Mouse (Mus musculus): ENCODE measurements around the gene Slc37a1. TPM values are rescaled to one million over a fixed set of nuclear protein-coding genes. Genes with fewer than 3 reads are reported as not detected.

The Slc37a1 gene
- polyA plus RNA-seq, 1 experiment from 2014 or later, result 12.9 TPM

DNA sequence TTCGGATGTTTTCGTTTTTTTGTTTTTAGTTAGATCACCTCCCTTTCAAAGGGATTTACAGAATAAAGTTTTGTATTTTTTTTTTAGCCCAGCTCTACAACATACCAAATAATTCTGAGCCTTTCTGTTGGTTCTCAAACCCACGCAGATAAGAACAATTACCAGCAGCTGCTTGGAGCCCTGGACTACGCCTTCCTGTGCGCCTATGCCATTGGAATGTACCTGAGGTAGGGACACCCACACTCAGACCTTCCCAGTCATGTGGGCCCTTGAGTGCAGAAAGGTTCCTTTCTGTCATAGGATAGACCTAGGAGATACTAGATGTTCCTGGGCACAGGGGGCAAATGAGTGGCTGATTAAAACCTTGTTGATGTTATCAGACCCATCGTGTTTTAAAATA lies 29.4 kb downstream of the Slc37a1 start:
- Histone ChIP-seq H3K4me2 (ENCODE audit: low read length) (no peak overlapping the region), H3K9me3 (replicated peaks; ENCODE audit: control insufficient read depth, low read length, poor library complexity, severe bottlenecking) (no peaks in the 10 kb centered on the region), H3K4me3 (ENCODE audit: low read depth, low read length) (no peak overlapping the region), H3K9ac (ENCODE audit: low read depth, low read length) (no peak overlapping the region), H3K27me3 (ENCODE audit: control insufficient read depth, insufficient read depth, low read depth, low read length) (no peaks in the 10 kb centered on the region), H3K36me3 (ENCODE audit: control insufficient read depth, insufficient read depth, low read length) (peaks cover 4% of the 10 kb centered on the region; the same call in 1 of the 2 replicates), H3K4me1 (ENCODE audit: control insufficient read depth, insufficient read depth, low read length) (no peaks in the 10 kb centered on the region), H3K27ac (ENCODE audit: low read length) (no peak overlapping the region)
- ATAC-seq, result no peak
- 78% methylated on average over 6 of the region's 6 CpGs for WGBS

- WGBS, result 93% methylated on average over 3 of the region's 3 CpGs
- no peak overlapping the region for H3K27ac ChIP-seq (ENCODE audit: low read length)
- no peak overlapping the region for H3K9ac ChIP-seq (ENCODE audit: low read depth, low read length)
- no peak for ATAC-seq
- H3K4me2 ChIP-seq (ENCODE audit: low read length), result no peak overlapping the region
- H3K27me3 ChIP-seq (ENCODE audit: control insufficient read depth, insufficient read depth, low read depth, low read length), result no peaks in the 10 kb centered on the region
- H3K4me3 ChIP-seq (ENCODE audit: low read depth, low read length), result no peak overlapping the region
- no peaks in the 10 kb centered on the region for H3K4me1 ChIP-seq (ENCODE audit: control insufficient read depth, insufficient read depth, low read length)
- H3K36me3 ChIP-seq (ENCODE audit: control insufficient read depth, insufficient read depth, low read length), result peaks cover 4% of the 10 kb centered on the region; the same call in 1 of the 2 replicates
- no peaks in the 10 kb centered on the region for H3K9me3 ChIP-seq (replicated peaks; ENCODE audit: control insufficient read depth, low read length, poor library complexity, severe bottlenecking)
These were observed 30.4 kb downstream of the Slc37a1 start for GRCm38 (mm10) chr17:31316998-31317397.

GRCm38 (mm10) chr17:31317521-31318272 lies 31.1 kb downstream of the Slc37a1 start:
- Histone ChIP-seq H3K36me3 (ENCODE audit: control insufficient read depth, insufficient read depth, low read length) (peaks cover 4% of the 10 kb centered on the region; the same call in 1 of the 2 replicates), H3K27ac (ENCODE audit: low read length) (no peak overlapping the region), H3K27me3 (ENCODE audit: control insufficient read depth, insufficient read depth, low read depth, low read length) (no peaks in the 10 kb centered on the region), H3K4me3 (ENCODE audit: low read depth, low read length) (no peak overlapping the region), H3K4me1 (ENCODE audit: control insufficient read depth, insufficient read depth, low read length) (no peaks in the 10 kb centered on the region), H3K9ac (ENCODE audit: low read depth, low read length) (no peak overlapping the region), H3K9me3 (replicated peaks; ENCODE audit: control insufficient read depth, low read length, poor library complexity, severe bottlenecking) (no peaks in the 10 kb centered on the region), H3K4me2 (ENCODE audit: low read length) (no peak overlapping the region)
- WGBS, result 46% methylated on average over 22 of the region's 22 CpGs
- ATAC-seq, result no peak

DNA sequence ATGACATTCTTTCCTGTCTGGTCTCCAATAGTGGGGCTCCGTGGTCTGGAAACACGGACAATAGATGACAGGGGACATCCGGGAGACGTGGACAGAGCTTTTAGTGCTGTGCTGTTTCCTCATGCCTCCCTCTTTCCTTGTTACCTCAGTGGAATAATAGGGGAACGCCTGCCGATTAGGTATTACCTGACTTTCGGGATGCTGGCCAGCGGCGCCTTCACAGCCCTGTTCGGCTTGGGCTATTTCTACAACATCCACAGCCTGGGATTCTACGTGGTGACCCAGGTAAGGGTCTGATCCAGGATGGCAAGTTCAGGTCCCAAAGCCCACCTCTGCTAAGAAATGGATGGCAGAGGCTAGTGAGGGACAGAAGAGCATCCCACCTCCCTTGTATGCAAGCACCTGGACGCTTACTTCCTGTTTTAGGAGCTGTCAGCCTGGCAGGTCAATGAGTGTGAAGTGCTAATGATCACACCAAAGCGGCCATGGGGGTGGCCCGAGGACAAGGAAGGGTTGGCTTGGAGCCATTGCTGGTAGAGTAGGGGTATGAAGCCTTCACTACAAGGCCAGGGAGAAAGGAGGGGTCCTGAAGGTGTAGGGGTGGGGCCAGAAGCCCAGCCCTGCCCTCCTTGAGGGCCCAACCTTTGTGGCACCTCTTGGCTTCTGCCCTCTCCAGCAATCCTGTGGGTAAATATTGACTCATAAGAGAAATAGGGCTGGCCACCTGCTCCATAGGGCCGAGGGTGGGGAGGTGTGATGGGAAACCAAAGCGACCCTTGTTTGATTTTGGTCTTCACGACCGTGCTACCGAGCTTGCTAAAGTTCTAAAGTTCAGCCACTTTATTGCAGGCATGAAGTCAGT lies 32.5 kb downstream of the Slc37a1 start:
- Histone ChIP-seq H3K4me3 (ENCODE audit: low read depth, low read length) (no peak overlapping the region), H3K4me2 (ENCODE audit: low read length) (no peak overlapping the region), H3K4me1 (ENCODE audit: control insufficient read depth, insufficient read depth, low read length) (no peaks in the 10 kb centered on the region), H3K36me3 (ENCODE audit: control insufficient read depth, insufficient read depth, low read length) (peaks cover 4% of the 10 kb centered on the region; the same call in 1 of the 2 replicates), H3K9ac (ENCODE audit: low read depth, low read length) (no peak overlapping the region), H3K27ac (ENCODE audit: low read length) (no peak overlapping the region), H3K9me3 (replicated peaks; ENCODE audit: control insufficient read depth, low read length, poor library complexity, severe bottlenecking) (no peaks in the 10 kb centered on the region), H3K27me3 (ENCODE audit: control insufficient read depth, insufficient read depth, low read depth, low read length) (no peaks in the 10 kb centered on the region)
- ATAC-seq, result no peak
- WGBS, result 90% methylated on average over 19 of the region's 19 CpGs

DNA sequence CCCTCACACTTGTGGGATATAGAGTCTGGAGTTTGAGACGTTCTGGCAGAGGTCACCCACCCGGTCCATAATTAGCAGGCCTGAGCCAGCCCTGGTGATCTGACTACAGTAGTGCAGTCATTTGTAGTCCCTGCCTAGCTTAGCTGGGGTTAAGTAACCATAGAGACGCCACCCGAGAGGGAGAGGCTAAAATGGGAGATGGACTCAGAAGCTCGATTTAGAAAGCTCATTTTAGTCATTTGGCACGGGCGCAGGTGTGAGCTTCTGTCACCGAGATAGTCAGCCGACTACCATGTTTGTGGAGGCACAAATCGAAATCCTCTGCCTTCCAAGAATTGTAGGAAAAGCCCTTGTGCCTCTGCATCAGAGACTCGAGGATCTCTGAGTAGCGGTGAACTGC lies 34.8 kb downstream of the Slc37a1 start:
- Histone ChIP-seq H3K4me2 (ENCODE audit: low read length) (no peak overlapping the region), H3K27ac (ENCODE audit: low read length) (no peak overlapping the region), H3K27me3 (ENCODE audit: control insufficient read depth, insufficient read depth, low read depth, low read length) (no peaks in the 10 kb centered on the region), H3K9ac (ENCODE audit: low read depth, low read length) (no peak overlapping the region), H3K4me1 (ENCODE audit: control insufficient read depth, insufficient read depth, low read length) (no peaks in the 10 kb centered on the region; the same call in 1 of the 2 replicates), H3K4me3 (ENCODE audit: low read depth, low read length) (no peak overlapping the region), H3K36me3 (ENCODE audit: control insufficient read depth, insufficient read depth, low read length) (no peaks in the 10 kb centered on the region), H3K9me3 (replicated peaks; ENCODE audit: control insufficient read depth, low read length, poor library complexity, severe bottlenecking) (no peaks in the 10 kb centered on the region)
- 72% methylated on average over 12 of the region's 12 CpGs for WGBS
- ATAC-seq, result no peak

- H3K4me3 ChIP-seq (ENCODE audit: low read depth, low read length), result no peak overlapping the region
- H3K27me3 ChIP-seq (ENCODE audit: control insufficient read depth, insufficient read depth, low read depth, low read length), result no peaks in the 10 kb centered on the region
- no peak for ATAC-seq
- H3K36me3 ChIP-seq (ENCODE audit: control insufficient read depth, insufficient read depth, low read length), result no peaks in the 10 kb centered on the region
- no peak overlapping the region for H3K4me2 ChIP-seq (ENCODE audit: low read length)
- 88% methylated on average over 4 of the region's 4 CpGs for WGBS
- H3K9ac ChIP-seq (ENCODE audit: low read depth, low read length), result no peak overlapping the region
- H3K9me3 ChIP-seq (replicated peaks; ENCODE audit: control insufficient read depth, low read length, poor library complexity, severe bottlenecking), result no peaks in the 10 kb centered on the region
- H3K4me1 ChIP-seq (ENCODE audit: control insufficient read depth, insufficient read depth, low read length), result no peaks in the 10 kb centered on the region; the same call in 1 of the 2 replicates
- H3K27ac ChIP-seq (ENCODE audit: low read length), result no peak overlapping the region
These were observed 35.9 kb downstream of the Slc37a1 start for GRCm38 (mm10) chr17:31322446-31322845.

- no peak overlapping the region for H3K9ac ChIP-seq (ENCODE audit: low read depth, low read length)
- no peaks in the 10 kb centered on the region for H3K36me3 ChIP-seq (ENCODE audit: control insufficient read depth, insufficient read depth, low read length)
- 91% methylated on average over 4 of the region's 4 CpGs for WGBS
- no peak overlapping the region for H3K4me3 ChIP-seq (ENCODE audit: low read depth, low read length)
- no peaks in the 10 kb centered on the region for H3K9me3 ChIP-seq (replicated peaks; ENCODE audit: control insufficient read depth, low read length, poor library complexity, severe bottlenecking)
- no peak for ATAC-seq
- no peaks in the 10 kb centered on the region for H3K27me3 ChIP-seq (ENCODE audit: control insufficient read depth, insufficient read depth, low read depth, low read length)
- no peaks in the 10 kb centered on the region; the same call in 1 of the 2 replicates for H3K4me1 ChIP-seq (ENCODE audit: control insufficient read depth, insufficient read depth, low read length)
- no peak overlapping the region for H3K4me2 ChIP-seq (ENCODE audit: low read length)
- no peak overlapping the region for H3K27ac ChIP-seq (ENCODE audit: low read length)
These were observed 36.8 kb downstream of the Slc37a1 start for GRCm38 (mm10) chr17:31323379-31323778.

DNA sequence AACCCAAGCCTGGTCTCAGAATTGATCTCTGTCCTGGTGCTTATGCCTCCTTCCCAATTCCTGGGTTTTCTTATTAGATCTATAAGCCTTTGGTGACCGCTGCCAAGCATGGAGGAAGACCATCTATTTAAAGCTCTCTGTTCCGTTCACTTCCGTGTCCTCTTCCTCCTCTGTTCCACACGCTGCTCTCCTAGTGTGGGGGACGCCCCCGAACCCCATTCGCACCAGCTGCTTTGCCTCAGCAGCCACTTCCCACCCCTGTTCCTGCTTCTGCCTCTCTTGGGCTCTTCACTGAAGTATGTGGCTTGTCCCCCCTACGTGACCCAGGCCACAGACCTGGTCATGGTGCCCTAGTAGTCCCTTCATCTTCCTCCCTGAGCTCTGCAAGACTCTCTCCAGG lies 37.6 kb downstream of the Slc37a1 start:
- Histone ChIP-seq H3K27ac (ENCODE audit: low read length) (no peak overlapping the region), H3K9ac (ENCODE audit: low read depth, low read length) (no peak overlapping the region), H3K27me3 (ENCODE audit: control insufficient read depth, insufficient read depth, low read depth, low read length) (no peaks in the 10 kb centered on the region), H3K9me3 (replicated peaks; ENCODE audit: control insufficient read depth, low read length, poor library complexity, severe bottlenecking) (no peaks in the 10 kb centered on the region), H3K4me1 (ENCODE audit: control insufficient read depth, insufficient read depth, low read length) (no peaks in the 10 kb centered on the region; the same call in 1 of the 2 replicates), H3K36me3 (ENCODE audit: control insufficient read depth, insufficient read depth, low read length) (no peaks in the 10 kb centered on the region), H3K4me2 (ENCODE audit: low read length) (no peak overlapping the region), H3K4me3 (ENCODE audit: low read depth, low read length) (no peak overlapping the region)
- ATAC-seq, result no peak
- WGBS, result 97% methylated on average over 8 of the region's 8 CpGs

Measured in midbrain, embryonic 16.5 days (tissue).